Mouse (Mus musculus) ES-E14 (cell line): ENCODE measurements around the gene Klhl32. TPM values are rescaled to one million over a fixed set of nuclear protein-coding genes. Genes with fewer than 3 reads are reported as not detected.

ENCODE experiments used
- DNase-seq: peaks from one replicate; pipeline ENCODE4 v3.0.0-alpha.2; 2013; ENCODE audit warnings: low read depth, low spot score
- H3K27ac ChIP-seq: 2 replicates; pipeline ENCODE4 v1.5.1; 2012; ENCODE audit warnings: low read depth, mild to moderate bottlenecking, low read length, moderate library complexity, mixed read lengths; ENCODE audit not compliant: poor library complexity, insufficient read depth, severe bottlenecking
- H3K36me3 ChIP-seq: 2 replicates; pipeline ENCODE4 v1.6.1; 2012; ENCODE audit warnings: mild to moderate bottlenecking, low read length, moderate library complexity, mixed read lengths; ENCODE audit not compliant: control insufficient read depth, poor library complexity, insufficient read depth, severe bottlenecking
- H3K4me1 ChIP-seq, 2 experiments: fragments of 150-350 bp in 1 of 2; sonication (generic) in 1 of 2; 2 replicates each; pipeline ENCODE4 v1.6.1; 2012; ENCODE audit warnings: low read length in 2 of 2, mild to moderate bottlenecking in 1 of 2, mixed read lengths in 1 of 2; ENCODE audit not compliant: control insufficient read depth in 2 of 2, insufficient read depth in 2 of 2, poor library complexity in 1 of 2
- H3K4me3 ChIP-seq, 2 experiments: fragments of 150-350 bp in 1 of 2; sonication (generic) in 1 of 2; 2 replicates each; pipeline ENCODE4 v1.5.1; 2012; ENCODE audit warnings: low read length in 2 of 2, low read depth in 1 of 2, mild to moderate bottlenecking in 1 of 2, mixed read lengths in 1 of 2; ENCODE audit not compliant: insufficient read depth in 1 of 2, poor library complexity in 1 of 2, severe bottlenecking in 1 of 2
- H3K9ac ChIP-seq: 2 replicates; pipeline ENCODE4 v1.6.1; 2012; ENCODE audit warnings: low read depth, mild to moderate bottlenecking, low read length, mixed read lengths; ENCODE audit not compliant: poor library complexity, insufficient read depth, severe bottlenecking
- H3K9me3 ChIP-seq: fragments of 150-350 bp; sonication (generic); 2 replicates; pipeline ENCODE4 v1.6.1; 2012; ENCODE audit warnings: low read depth, mild to moderate bottlenecking, low read length; ENCODE audit not compliant: control insufficient read depth, insufficient read depth
- CHD2 ChIP-seq: IDR thresholded peaks from 2 replicates; pipeline ENCODE4 v1.6.1; 2014; ENCODE audit warnings: mild to moderate bottlenecking, low read depth, low read length, inconsistent platforms
- HCFC1 ChIP-seq: IDR thresholded peaks from 2 replicates; pipeline ENCODE4 v1.6.1; 2012; ENCODE audit warnings: low read length, inconsistent platforms, borderline replicate concordance; ENCODE audit not compliant: insufficient read depth
- MAFK ChIP-seq: IDR thresholded peaks from 2 replicates; pipeline ENCODE4 v1.6.1; 2014; ENCODE audit warnings: mild to moderate bottlenecking, low read depth, low read length, inconsistent platforms; ENCODE audit not compliant: insufficient read depth
- ZC3H11A ChIP-seq: IDR thresholded peaks from 2 replicates; pipeline ENCODE4 v1.6.1; 2012; ENCODE audit warnings: low read depth, mild to moderate bottlenecking, inconsistent platforms, low read length, borderline replicate concordance
- ZNF384 ChIP-seq: IDR thresholded peaks from 2 replicates; pipeline ENCODE4 v1.6.1; 2012; ENCODE audit warnings: low read depth, low read length, inconsistent platforms
- in situ Hi-C, 2 experiments: fragments of 600-800 bp; cut with MboI; formaldehyde crosslinking; loops; one replicate each; pipeline ENCODE4 v1.15.1; 2025; ENCODE audit warnings: low sequenced_read_pairs in 2 of 2, inconsistent platforms in 1 of 2; ENCODE audit not compliant: unreplicated experiment in 2 of 2
- total RNA-seq: library from RNA; depleted of rRNA; stranded (reverse); fragments of 300-350 nt; gene quantifications from 2 replicates; pipeline ENCODE4 v1.2.3, GENCODE M21; 2012

The Klhl32 gene
- total RNA-seq, 1 experiment, result 0.49 TPM

DNA sequence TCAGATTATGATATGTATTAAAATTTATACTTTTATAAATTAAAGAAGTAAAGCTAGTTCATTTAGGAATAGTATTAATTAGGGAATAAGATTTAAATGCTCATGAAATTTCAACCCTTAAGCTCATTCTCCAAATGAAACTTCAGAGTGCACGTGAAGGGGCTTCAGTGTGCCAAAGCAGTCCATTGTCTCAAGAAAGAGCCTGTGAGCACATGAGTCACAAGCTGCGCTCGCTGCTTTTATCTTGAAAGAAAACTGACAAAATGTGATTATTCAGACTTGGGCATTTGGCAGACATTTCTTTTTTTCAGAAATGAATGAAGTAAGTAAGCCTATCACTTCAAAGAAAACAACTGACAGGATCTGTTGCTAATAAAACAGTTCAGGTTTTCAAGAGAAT lies 266.9 kb downstream of the Klhl32 start:
- in situ Hi-C loops, result no loop called here
- no peak for TF ChIP-seq ZC3H11A
- TF ChIP-seq MAFK, result no peak
- TF ChIP-seq CHD2, result no peak
- no peak for TF ChIP-seq ZNF384
- no peak for TF ChIP-seq HCFC1
- Histone ChIP-seq H3K36me3 (peaks cover 6% of the 10 kb centered on the region), H3K4me3 (no peak overlapping the region), H3K9me3 (no peaks in the 10 kb centered on the region), H3K4me1 (no peaks in the 10 kb centered on the region), H3K27ac (no peak overlapping the region), H3K9ac (no peak overlapping the region)
- DNase-seq, result no peak

DNA sequence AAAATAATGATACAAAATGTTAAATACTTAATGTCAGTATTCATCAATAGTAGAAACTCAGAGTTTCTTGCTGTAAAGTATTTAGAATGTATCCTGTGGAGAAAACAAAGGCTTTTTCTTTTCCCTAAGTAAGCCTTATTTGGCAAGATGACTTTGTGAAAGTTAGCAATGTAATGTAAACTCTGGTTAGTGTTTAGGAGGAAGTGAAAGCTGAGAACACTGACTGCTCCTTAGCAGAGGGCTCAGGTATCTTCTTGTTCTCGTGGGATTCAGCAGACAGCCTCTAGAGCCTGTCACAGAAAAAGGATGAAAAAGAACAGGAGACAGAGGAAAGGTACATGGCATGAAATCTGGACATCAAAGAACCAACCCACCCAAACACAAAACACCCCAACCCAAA lies 268.6 kb downstream of the Klhl32 start:
- Histone ChIP-seq H3K4me1 (no peaks in the 10 kb centered on the region), H3K9ac (no peak overlapping the region), H3K4me3 (no peak overlapping the region), H3K27ac (no peak overlapping the region), H3K9me3 (0 out of 2 replicates have a peak, but pooled peaks cover 3% of the 10 kb centered on the region), H3K36me3 (peaks cover 4% of the 10 kb centered on the region)
- TF ChIP-seq ZNF384 (no peak), ZC3H11A (no peak), HCFC1 (no peak)
- DNase-seq, result no peak
- in situ Hi-C loops, result no loop called here

DNA sequence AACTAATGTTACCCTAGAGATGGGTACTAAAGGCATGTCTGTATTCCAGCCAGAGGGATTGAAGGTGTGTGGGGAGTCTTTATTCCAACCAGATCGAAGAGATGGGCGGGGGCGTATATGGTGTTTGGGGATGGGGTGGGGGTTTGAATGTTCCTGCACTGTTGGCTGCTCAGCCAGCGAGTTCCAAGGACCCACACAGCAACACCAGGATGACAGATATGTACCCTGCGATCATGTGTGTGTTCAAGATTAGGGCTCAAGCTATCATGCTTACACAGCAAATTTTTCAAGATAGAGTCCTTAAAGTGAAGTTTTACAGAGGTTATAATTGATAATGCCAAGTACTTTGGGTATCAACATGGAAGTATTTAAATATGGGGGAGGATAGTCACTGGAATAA lies 273.3 kb downstream of the Klhl32 start:
- H3K4me1 ChIP-seq, result no peaks in the 10 kb centered on the region

DNA sequence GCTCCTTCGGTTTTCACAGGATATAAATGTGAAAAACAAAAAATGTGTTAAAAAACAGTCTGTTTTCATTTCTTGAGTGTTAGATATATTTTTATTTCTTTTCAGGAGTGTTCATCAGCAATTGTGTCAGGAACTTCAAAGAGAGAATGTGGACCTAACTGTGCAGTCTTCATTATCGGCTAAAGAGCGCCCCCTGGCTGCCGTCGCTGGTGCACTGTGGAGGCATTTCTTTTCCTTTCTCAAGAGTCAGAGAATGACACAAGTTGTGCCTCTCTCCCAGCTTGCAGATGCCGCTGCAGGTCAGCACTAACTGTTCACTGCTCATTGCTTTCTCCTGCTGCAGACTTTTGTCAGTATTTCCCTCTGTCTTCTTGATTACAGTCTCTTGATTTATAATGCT lies 276.6 kb downstream of the Klhl32 start:
- DNase-seq, result peak; percentile 60
- Histone ChIP-seq H3K9ac (no peak overlapping the region), H3K36me3 (peaks cover 6% of the 10 kb centered on the region), H3K4me1 (no peaks in the 10 kb centered on the region), H3K27ac (no peak overlapping the region), H3K9me3 (0 out of 2 replicates have a peak, but pooled peaks cover 3% of the 10 kb centered on the region), H3K4me3 (no peak overlapping the region)
- in situ Hi-C loops, result no loop called here
- no peak for TF ChIP-seq ZC3H11A
- no peak for TF ChIP-seq ZNF384
- TF ChIP-seq HCFC1, result no peak
- no peak for TF ChIP-seq CHD2
- no peak for TF ChIP-seq MAFK

More for the DNA sequence above, 273.3 kb downstream of the Klhl32 start:
- DNase-seq, result no peak
- Histone ChIP-seq H3K36me3 (peaks cover 6% of the 10 kb centered on the region), H3K9ac (no peak overlapping the region), H3K9me3 (0 out of 2 replicates have a peak, but pooled peaks cover 3% of the 10 kb centered on the region), H3K27ac (0 out of 2 replicates have a peak overlapping the region, but pooled peaks have one; percentile 22), H3K4me3 (no peak overlapping the region)
- in situ Hi-C loops, result no loop called here
- TF ChIP-seq CHD2, result no peak
- TF ChIP-seq ZC3H11A, result no peak
- TF ChIP-seq ZNF384, result no peak
- TF ChIP-seq HCFC1, result no peak
- TF ChIP-seq MAFK, result 0 out of 2 replicates have a peak, but pooled peaks have one; percentile 29

DNA sequence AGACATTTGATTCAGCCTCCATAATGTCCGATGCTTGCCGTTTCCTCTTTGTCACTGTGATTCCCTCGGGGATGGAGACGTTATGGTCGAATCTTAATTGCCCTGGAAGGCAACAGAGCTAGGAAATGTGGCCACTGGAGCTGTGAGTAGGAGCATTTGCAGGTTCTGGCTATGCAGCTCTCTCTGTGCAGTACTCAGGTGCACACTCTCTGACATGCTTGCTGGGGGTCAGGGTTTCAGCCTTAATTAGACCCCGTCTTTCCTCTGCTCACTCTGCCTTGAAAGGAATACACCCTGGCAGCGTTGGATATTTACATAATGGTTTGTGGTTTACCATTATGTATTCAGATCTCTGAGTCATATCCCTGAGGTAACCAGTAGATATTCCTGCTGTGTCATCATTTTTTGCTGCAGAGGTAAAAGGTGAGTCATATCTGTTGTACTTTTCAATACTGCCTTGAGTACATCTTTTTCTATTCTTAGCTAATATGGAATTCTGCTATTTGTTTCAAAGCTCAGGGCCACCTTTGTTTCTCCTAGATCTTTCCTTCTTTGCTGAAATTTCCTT lies 281.9 kb downstream of the Klhl32 start:
- Histone ChIP-seq H3K36me3 (no peaks in the 10 kb centered on the region), H3K4me3 (no peak overlapping the region), H3K9ac (no peak overlapping the region), H3K4me1 (no peaks in the 10 kb centered on the region), H3K27ac (no peak overlapping the region), H3K9me3 (no peaks in the 10 kb centered on the region)
- in situ Hi-C loops, result no loop called here
- TF ChIP-seq MAFK (peak; percentile 59; the same call in 1 of the 2 replicates), HCFC1 (no peak)
- no peak for DNase-seq
